Comparison of ENCODE assay signal across 8 mouse cellular contexts in genomic region chr4:141958614-141959375, GRCm38 (mm10). TPM values are rescaled to one million over a fixed set of nuclear protein-coding genes. Genes with fewer than 3 reads are reported as not detected.
A peak's percentile ranks its signal among the peaks of the same experiment; 100 is the strongest.
DNase-seq lines count a peak whose midpoint lies in the region; ATAC-seq and TF ChIP-seq lines count a peak whose summit lies in the region.

No protein-coding gene starts in this region.

- TF ChIP-seq POLR2A in liver, adult 2 months (IDR thresholded peaks at IDR 0.05; ENCODE audit: extremely low read depth, insufficient read depth, low read length), result no peak

- H3K79me2 ChIP-seq in liver, adult 2 months (ENCODE audit: control insufficient read depth, insufficient read depth, low read length), result no peaks in the 10 kb centered on the region

- peak overlapping the region; percentile 17 for H3K9ac ChIP-seq in liver, adult 2 months (ENCODE audit: low read depth, low read length)
- no peak overlapping the region for H3K9ac ChIP-seq in embryonic facial prominence, embryonic 14.5 days (ENCODE audit: low read depth, low read length)
- no peak overlapping the region for H3K9ac ChIP-seq in hindbrain, embryonic 12.5 days

- H3K4me2 ChIP-seq in embryonic facial prominence, embryonic 14.5 days (ENCODE audit: low read depth, low read length), result no peak overlapping the region
- no peak overlapping the region for H3K4me2 ChIP-seq in hindbrain, embryonic 12.5 days (replicated peaks)

- H3K4me1 ChIP-seq in liver, adult 2 months (ENCODE audit: control insufficient read depth, insufficient read depth, low read length), result peaks cover 19% of the 10 kb centered on the region
- 0 out of 2 replicates have a peak, but pooled peaks cover 5% of the 10 kb centered on the region for H3K4me1 ChIP-seq in embryonic facial prominence, embryonic 14.5 days (ENCODE audit: control insufficient read depth, insufficient read depth, low read length)
- H3K4me1 ChIP-seq in hindbrain, embryonic 12.5 days, result peaks cover 6% of the 10 kb centered on the region; the same call in 1 of the 2 replicates

- TF ChIP-seq CTCF in liver, adult 2 months (IDR thresholded peaks at IDR 0.05; ENCODE audit: low read depth, low read length), result no peak

- peak overlapping the region; percentile 11 for H3K27ac ChIP-seq in liver, adult 2 months (replicated peaks; ENCODE audit: insufficient read depth, low read depth, low read length)
- no peak overlapping the region for H3K27ac ChIP-seq in embryonic facial prominence, embryonic 14.5 days (replicated peaks; ENCODE audit: low read depth, low read length)
- H3K27ac ChIP-seq in hindbrain, embryonic 12.5 days, result no peak overlapping the region

- DNase-seq in liver, adult 2 months (ENCODE audit: extremely low read depth, low read depth, low spot score), result no peak
- DNase-seq in liver, result no peak
- DNase-seq in embryonic facial prominence, embryonic 14.5 days (ENCODE audit: low spot score), result no peak
- DNase-seq in lung, postnatal 25 days (ENCODE audit: low spot score), result peak; percentile 46
- no peak for DNase-seq in MN1 (ENCODE audit: low spot score)
- DNase-seq in layer of hippocampus, adult 9-10 months (ENCODE audit: low spot score), result no peak
- DNase-seq in cerebellum, adult 11-12 months, result no peak

- H3K36me3 ChIP-seq in liver, adult 2 months (ENCODE audit: control insufficient read depth, insufficient read depth, low read length), result no peaks in the 10 kb centered on the region
- H3K36me3 ChIP-seq in embryonic facial prominence, embryonic 14.5 days (ENCODE audit: control insufficient read depth, insufficient read depth, low read length), result no peaks in the 10 kb centered on the region
- H3K36me3 ChIP-seq in hindbrain, embryonic 12.5 days, result no peaks in the 10 kb centered on the region

- H3K27me3 ChIP-seq in liver, adult 2 months (ENCODE audit: control insufficient read depth, insufficient read depth, low read length), result no peaks in the 10 kb centered on the region
- H3K27me3 ChIP-seq in embryonic facial prominence, embryonic 14.5 days (replicated peaks; ENCODE audit: control insufficient read depth, insufficient read depth, low read length), result no peaks in the 10 kb centered on the region
- no peaks in the 10 kb centered on the region for H3K27me3 ChIP-seq in hindbrain, embryonic 12.5 days

- H3K9me3 ChIP-seq in embryonic facial prominence, embryonic 14.5 days (ENCODE audit: control insufficient read depth, low read length), result peaks cover 9% of the 10 kb centered on the region; the same call in 1 of the 2 replicates
- H3K9me3 ChIP-seq in hindbrain, embryonic 12.5 days (replicated peaks), result peaks cover 9% of the 10 kb centered on the region; the same call in 1 of the 2 replicates

- peak; percentile 20; the same call in 1 of the 2 replicates for ATAC-seq in embryonic facial prominence, embryonic 14.5 days (ENCODE audit: low read depth)
- 0 out of 2 replicates have a peak, but pooled peaks have one; percentile 10 for ATAC-seq in hindbrain, embryonic 12.5 days (ENCODE audit: low FRiP score)

- WGBS in liver, adult 2 months, result 64% methylated on average over 7 of the region's 7 CpGs
- WGBS in embryonic facial prominence, embryonic 14.5 days, result 46% methylated on average over 6 of the region's 7 CpGs
- WGBS in hindbrain, embryonic 12.5 days, result 56% methylated on average over 7 of the region's 7 CpGs

- H3K4me3 ChIP-seq in liver, adult 2 months (ENCODE audit: insufficient read depth, low read depth, low read length), result no peak overlapping the region
- no peak overlapping the region for H3K4me3 ChIP-seq in embryonic facial prominence, embryonic 14.5 days (ENCODE audit: low read depth, low read length)
- no peak overlapping the region for H3K4me3 ChIP-seq in hindbrain, embryonic 12.5 days

RNA-seq across cellular contexts. Expression of gene Fhad1, which starts 56.1 kb away (rescaled TPM):
- total RNA-seq in liver, adult 2 months (2014; rRNA removed), result 0.40 and 2.4 TPM in 2 replicates
- 0.06 and 0.41 TPM in 2 replicates for polyA plus RNA-seq in liver, adult 2 months (2012; rRNA removed)
- 5.9 and 6.8 TPM in 2 replicates for polyA plus RNA-seq in embryonic facial prominence, embryonic 14.5 days (2014; fragmentation: Nextera tagmentation; extraction: Ambion mirVana)
- polyA plus RNA-seq in hindbrain, embryonic 12.5 days (2016; fragmentation: Nextera tagmentation; extraction: Ambion mirVana), result 5.2 and 6.2 TPM in 2 replicates
